Mouse (Mus musculus) cortical plate, adult 2 months (tissue): ENCODE data around the gene Tdgf1.

Source experiments
- CTCF ChIP-seq: fragments of 200-500 bp; IDR thresholded peaks from 2 replicates; pipeline ENCODE4 v1.5.1; 2011; ENCODE audit warnings: mild to moderate bottlenecking, control low read depth, low read length; ENCODE audit not compliant: insufficient read depth; ENCODE audit errors: extremely low read depth
- POLR2A ChIP-seq: fragments of 200-500 bp; IDR thresholded peaks from 2 replicates; pipeline ENCODE4 v1.6.1; 2011; ENCODE audit warnings: mild to moderate bottlenecking, low read length, control low read depth; ENCODE audit not compliant: insufficient read depth; ENCODE audit errors: extremely low read depth

DNA sequence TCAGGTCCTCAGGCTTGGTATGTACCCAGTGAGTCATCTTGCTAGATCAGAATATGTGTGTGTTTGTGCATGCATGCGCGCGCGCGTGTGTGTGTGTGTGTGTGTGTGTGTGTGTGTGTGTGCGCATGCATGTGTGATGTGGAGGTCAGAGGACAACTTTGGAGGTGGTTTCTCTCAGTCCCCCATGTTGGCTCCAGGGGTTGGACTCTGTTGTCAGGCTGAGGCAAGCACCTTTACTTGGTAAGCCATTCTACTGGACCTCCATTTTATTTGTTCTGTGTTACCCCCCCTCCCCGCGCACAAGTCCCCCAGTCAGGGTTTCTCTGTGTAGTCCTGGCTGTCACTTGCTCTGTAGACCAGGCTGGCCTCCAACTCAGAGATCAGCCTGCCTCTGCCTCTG is 15.4 kb upstream of the Tdgf1 start:
- TF ChIP-seq CTCF (no peak), POLR2A (no peak)
